Mouse (Mus musculus) adrenal gland, postnatal 10 days (tissue): ENCODE data around the gene Hmga1. TPM values are rescaled to one million over a fixed set of nuclear protein-coding genes. Genes with fewer than 3 reads are reported as not detected.

ENCODE experiments used
- DNase-seq: peaks from one replicate; pipeline ENCODE4 v3.0.0; 2021; ENCODE audit warnings: mixed read lengths
- total RNA-seq, 2 experiments: library from RNA; stranded (reverse); gene quantifications; 2 replicates each; pipeline ENCODE4 v1.2.3; 2021

Gene Hmga1
- total RNA-seq, 2 experiments from 2014 or later = 27.0 to 29.5 TPM

- DNase-seq = no peak
Measured at GRCm38 (mm10) chr17:27588231-27588630, 31.9 kb downstream of the Hmga1 start.

DNA sequence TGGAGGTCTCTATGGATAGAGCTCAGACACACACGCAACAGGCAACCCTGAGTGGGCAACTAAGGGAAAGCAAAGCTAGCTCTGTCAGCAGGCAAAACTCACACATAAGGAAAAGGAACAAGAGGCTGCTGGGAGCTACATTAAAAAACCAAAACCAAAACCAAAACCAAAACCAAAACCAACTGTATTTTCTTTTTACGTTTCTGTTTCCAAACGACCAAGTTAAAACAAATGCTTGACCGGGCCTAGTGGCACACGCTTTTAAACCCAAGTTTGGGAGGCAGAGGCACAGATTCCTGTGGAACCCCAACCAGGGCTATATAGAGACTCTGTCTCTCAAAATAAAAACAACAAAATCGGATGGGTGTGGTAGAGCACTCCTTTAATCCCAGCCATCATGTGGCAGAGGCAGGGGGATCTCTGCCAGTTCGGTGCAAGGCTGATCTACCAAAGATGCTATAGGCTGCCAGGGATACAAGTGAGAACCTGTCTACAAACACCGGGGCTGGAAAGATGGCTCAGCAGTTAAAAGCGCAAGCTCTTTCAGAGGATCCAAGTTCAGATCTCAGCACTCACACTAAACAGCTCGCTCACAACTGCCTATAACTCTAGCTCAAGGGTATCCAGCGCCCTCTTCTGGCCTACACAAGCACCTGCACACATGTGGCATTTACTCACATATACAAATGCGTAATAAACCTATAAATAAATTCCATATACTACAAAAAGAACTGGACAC, 35.7 kb downstream of the Hmga1 start:
- DNase-seq = no peak

GRCm38 (mm10) chr17:27592565-27592910, 36.2 kb downstream of the Hmga1 start:
- DNase-seq = no peak

- DNase-seq = no peak
Measured at GRCm38 (mm10) chr17:27595659-27596375, 39.5 kb downstream of the Hmga1 start.

DNA sequence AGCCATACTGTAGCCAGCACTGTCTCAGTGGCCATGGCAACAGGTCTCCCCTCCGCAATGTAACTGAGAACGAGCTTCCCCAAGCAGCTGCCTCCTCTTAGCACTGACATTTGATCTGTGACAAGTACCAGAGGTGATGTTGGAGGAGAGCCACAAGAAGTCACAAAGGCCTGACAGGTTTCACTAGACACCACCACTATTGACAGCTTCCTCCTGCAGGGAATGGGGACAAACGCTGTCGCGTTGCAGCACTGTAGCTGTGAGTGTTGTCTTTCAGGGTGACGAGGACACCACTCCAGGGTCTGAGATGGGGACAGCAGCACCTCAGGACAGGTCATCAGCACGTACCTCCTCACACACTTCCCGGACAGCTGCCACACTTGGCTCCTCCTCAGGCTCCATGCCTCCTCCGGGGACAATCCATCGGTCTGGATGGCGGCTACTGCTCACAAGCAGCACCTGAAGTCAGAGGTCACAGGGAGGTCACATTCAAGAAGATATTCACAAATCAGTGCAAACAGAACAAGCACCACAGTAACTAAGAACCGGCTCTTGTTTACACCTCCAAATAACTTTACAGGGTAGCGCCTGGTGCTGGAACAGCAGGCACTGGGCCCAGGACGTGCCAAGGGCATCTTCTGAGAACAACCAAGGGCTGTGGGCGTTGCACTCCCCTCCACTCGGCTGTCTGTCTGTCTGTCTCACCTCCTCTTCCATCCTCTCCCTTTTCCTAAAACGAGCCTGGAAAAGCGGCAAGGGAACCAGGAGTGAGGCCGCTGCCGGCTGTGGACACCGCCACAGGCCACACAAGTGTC, 40.3 kb downstream of the Hmga1 start:
- no peak for DNase-seq

GRCm38 (mm10) chr17:27600286-27600685, 44.0 kb downstream of the Hmga1 start:
- no peak for DNase-seq

- no peak for DNase-seq
Measured at GRCm38 (mm10) chr17:27600869-27601268, 44.6 kb downstream of the Hmga1 start.

DNA sequence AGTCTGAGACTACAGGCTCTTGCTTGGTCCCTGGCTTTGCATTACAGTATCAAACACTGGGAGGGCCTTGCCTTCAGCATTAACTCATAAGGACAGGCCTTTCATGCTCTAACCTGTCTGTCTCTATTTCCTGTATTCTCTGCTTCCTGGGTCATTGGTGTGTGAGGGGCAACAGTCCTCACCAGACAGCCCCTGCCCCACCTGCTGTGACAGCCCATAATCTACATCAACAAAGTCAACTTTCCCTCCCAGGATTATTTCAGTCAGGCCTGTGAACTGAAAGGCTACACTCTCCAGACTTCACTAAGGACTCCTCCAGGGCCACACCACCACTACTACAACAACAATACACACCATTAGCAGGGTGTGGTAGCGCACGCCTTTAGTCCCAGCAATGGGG, 46.7 kb downstream of the Hmga1 start:
- no peak for DNase-seq

DNA sequence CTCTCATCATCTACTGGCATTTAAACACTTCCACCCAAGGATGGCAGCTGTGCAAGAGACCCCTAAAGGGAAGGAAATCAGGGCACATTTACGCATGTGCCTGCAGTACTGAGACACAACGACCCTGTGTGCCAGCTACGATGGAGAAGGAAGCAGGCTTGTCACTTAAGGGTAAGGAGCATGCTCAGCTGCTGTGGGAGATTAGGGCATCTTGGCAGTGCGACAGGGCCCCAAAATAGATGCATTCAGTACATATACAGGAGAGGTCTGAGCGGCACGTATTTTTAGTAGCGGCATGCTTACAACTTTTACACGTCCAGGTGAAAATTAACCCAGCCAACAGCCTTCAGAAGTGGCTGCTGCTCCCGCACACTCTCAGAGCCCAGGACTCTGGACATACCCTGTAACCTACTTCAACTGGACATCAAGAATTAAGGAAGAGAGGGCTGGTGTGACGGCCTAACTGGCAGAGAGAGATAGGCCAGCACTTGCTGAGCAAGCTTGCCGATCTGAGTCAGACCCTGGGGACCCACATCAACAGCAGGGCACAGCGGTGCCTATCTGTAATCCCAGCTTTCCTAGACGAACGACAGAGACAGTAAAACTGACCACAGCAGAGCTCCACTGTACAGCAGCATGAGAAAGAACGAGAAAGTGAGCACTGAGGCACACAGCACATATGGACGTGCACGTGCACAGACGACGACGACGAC, 47.4 kb downstream of the Hmga1 start:
- DNase-seq = no peak

DNA sequence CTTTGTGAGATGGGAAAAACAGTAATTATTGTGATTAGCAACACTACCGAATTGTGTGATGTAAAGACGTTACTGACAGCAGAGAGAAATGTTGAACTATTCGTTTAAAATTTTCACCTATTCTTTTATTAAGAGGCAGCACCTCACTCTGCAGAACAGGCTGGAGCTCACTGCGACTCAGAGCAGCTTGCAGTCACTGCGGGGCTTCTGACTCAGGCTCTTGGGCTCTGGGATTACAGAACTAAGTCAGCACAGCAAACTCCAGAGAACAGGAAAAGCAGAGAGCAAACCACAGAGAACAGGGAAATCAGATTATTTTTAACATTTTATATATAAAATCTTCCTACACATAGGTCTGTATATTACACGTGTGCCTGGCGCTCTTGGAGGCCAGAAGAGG, 53.3 kb downstream of the Hmga1 start:
- no peak for DNase-seq

- no peak for DNase-seq
Measured at GRCm38 (mm10) chr17:27610679-27611518, 54.6 kb downstream of the Hmga1 start.

GRCm38 (mm10) chr17:27611519-27611884, 55.2 kb downstream of the Hmga1 start:
- DNase-seq = no peak

DNA sequence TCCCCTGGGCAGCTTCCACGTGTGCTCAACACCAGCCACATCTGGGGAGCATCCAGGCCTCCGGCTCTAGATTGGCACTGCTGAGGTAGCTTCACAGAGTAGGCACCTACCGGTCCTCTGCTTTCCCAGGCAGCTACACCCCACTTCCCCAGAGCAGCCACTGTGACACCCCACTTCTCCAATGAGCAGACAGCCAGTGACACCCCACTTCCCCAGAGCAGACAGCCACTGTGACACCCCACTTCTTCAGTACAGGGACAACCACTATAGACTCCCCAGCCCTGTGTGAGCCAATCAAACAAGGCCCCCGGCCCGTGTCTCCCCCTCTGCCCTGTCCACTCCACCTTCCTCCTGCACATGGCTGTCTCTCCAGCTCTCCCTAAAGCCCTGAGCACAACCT, 55.7 kb downstream of the Hmga1 start:
- no peak for DNase-seq

- no peak for DNase-seq
Measured at GRCm38 (mm10) chr17:27613016-27613415, 56.7 kb downstream of the Hmga1 start.

Other genes with a start within 250 kb of the Hmga1 start
- 1 to 10 TPM; 1.9 to 3.5 TPM for gene Grm4, start 35.1 kb upstream of the Hmga1 start, total RNA-seq
- gene AI413582, start 9.3 kb downstream of the Hmga1 start, total RNA-seq = 10 to 100 TPM; 10.8 to 15.5 TPM
- 100 to 1,000 TPM; 166 to 171 TPM for gene Nudt3, start 67.0 kb downstream of the Hmga1 start, total RNA-seq
- 1 to 10 TPM in 1 of 2 experiments, not detected in 1; 1.2 TPM for gene RPS10-NUDT3, start 78.7 kb downstream of the Hmga1 start, total RNA-seq
- 1,000 to 10,000 TPM in 1 of 2 experiments, 100 to 1,000 TPM in 1; 973 to 1,027 TPM for gene Rps10, start 80.2 kb downstream of the Hmga1 start, total RNA-seq
- 1 to 10 TPM; 3.2 to 4.6 TPM for gene Pacsin1, start 99.0 kb downstream of the Hmga1 start, total RNA-seq
- gene Spdef, start 172.5 kb downstream of the Hmga1 start, total RNA-seq = not detected